Mouse (Mus musculus): ENCODE results near the gene Vps13c. TPM values are rescaled to one million over a fixed set of nuclear protein-coding genes. Genes with fewer than 3 reads are reported as not detected.

Gene Vps13c
- total RNA-seq, 2 experiments from 2014 or later, result 23.6 to 24.1 TPM

- DNase-seq, result no peak
- intact Hi-C loops (cut with DNase I), result loop anchor here (2.0 kb wide), 2 partner anchors 47 to 117 kb away; partner anchors contain the start of gene C2cd4b
Measured at GRCm38 (mm10) chr9:67875337-67875736, 35.1 kb downstream of the Vps13c start.

DNA sequence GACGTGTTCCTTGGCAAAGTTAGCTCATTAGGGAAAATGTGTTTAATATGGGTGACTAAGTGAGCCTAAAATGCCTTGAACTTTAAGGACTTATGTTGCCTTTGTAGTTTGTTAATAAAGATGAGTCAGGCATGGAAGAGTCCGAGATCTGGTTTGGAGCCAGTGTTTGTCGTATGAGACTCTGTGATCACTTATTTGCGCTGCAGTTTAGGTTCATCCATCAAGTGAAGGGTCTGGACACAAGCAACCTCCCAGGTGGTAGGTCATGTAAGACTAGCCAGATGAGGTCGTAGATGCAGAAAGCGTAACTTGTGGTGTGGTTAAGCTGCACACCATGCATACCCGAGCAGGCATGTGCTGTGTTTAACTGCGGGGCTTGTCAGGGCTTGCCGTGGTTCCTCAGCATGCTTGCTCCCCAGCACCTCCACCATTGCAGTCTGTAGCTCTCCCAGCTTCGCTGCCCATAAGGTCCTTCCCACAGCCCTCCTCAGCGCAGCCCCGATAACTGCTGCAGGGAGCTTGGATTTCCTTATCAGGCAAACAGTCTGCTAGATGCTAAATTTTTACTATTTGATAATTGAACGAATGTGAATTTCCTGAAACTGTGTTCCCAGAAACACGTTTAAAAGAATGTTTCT is 37.0 kb downstream of the Vps13c start:
- no peak for DNase-seq
- intact Hi-C loops (cut with DNase I), result no loop called here

- DNase-seq, result no peak
- intact Hi-C loops (cut with DNase I), result no loop called here
Measured at GRCm38 (mm10) chr9:67878197-67878769, 38.1 kb downstream of the Vps13c start.

GRCm38 (mm10) chr9:67883349-67883984 is 43.3 kb downstream of the Vps13c start:
- intact Hi-C loops (cut with DNase I), result no loop called here
- DNase-seq, result no peak

DNA sequence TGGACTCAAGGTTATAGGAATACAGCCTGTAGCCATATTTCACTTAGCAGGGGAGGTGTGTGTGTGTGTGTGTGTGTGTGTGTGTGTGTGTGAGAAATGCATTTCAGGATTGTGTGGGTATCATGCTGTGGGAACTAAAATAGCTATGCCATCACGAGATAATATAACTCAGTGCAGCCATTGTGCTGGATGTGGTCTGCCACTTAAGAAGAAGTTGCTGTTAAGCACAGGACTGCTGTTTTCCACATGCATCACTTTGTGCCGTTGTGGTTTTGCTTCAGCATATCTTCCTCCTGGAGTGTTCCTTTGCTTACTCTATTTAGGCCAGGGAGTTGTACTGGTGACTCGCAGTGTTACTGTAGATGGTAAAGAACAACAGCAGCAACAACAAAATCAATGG is 43.9 kb downstream of the Vps13c start:
- intact Hi-C loops (cut with DNase I), result no loop called here

DNA sequence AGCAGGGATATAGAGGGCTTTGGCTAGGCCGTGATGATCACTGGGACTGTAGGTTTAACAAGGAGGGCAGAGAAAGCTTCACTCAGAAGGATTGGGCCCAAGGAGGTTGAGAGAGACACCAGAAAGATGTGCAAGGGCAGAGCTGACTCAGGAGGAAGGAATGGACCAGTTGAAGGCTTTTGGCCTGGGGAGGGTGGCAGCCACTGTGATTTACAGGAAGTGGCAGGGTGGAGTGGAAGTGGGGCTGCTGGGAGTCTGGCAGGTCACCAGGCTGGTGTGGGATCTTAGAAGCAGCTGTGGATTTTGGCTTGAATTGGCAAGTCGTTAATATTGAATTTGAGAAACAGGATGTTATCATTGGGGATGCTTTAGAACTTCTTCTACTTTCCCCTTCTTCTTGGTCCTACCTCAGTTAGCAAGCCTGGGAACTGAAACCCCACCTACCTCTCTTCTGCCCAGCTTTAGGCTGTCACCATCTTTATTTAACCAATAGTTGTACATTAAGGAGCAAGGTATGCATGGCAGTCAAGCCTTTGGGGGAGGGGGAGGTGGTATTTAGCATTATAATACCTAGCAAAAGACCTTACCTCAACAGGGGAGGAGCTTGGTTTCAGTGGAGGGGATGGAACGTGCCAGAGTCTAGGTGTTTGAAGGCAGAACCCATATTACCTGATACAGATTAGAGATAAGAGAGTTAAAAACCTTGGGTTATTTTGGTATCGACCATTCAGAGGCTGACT is 47.0 kb downstream of the Vps13c start:
- intact Hi-C loops (cut with DNase I), result no loop called here
- peak; percentile 40 to 58 for DNase-seq

More for the DNA sequence above, 43.9 kb downstream of the Vps13c start:
- DNase-seq, result no peak

DNA sequence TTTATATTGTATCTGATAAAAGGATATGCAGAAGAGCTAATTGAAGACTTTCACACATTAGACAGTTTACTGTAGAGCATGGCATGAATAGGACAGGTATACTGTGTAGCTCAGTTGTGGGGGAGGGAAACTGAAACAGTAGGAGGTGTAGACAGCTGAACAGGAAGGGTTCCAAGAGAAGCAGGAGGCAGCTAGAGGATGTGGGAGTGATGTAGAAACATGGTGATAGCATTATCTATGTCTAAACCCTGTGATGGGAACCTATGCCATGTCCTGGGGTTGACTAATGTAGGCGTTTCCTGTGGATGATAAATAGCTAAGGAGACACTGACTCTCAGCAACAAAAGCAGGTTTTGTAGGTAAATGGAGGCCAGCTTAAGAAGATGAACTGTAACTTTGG is 53.3 kb downstream of the Vps13c start:
- DNase-seq, result no peak
- intact Hi-C loops (cut with DNase I), result no loop called here

DNA sequence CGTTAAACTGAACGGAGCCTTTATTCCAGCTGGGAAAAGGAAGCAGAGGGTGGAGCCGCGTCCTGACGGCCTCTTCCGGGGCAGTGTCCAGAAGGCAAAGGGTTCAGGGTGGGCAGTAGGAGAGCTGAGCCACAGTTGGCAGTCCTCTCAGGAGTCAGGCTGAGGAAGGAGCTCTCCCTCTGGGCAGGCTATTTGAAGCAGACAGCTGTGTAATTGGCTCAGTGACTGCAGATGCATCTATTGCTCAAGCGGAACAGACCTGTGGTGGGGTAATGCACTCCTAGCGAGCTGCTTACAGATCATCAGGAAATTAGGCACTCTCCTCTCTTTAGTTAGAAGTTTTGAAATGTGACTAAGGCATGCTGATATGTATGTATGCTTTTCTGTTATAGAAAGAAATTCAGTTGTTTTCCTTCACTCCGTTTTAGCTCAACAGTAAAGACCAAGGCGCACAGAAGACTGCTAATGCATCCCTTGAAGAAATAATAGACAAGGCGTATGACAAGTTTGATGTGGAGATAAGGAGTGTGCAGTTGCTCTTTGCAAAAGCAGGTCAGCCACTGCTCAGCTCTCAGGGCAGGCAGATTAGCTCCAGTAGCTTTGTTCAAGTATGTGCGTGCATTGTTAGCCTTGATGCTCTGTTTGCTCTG is 56.6 kb downstream of the Vps13c start:
- intact Hi-C loops (cut with DNase I), result no loop called here
- DNase-seq, result no peak

DNA sequence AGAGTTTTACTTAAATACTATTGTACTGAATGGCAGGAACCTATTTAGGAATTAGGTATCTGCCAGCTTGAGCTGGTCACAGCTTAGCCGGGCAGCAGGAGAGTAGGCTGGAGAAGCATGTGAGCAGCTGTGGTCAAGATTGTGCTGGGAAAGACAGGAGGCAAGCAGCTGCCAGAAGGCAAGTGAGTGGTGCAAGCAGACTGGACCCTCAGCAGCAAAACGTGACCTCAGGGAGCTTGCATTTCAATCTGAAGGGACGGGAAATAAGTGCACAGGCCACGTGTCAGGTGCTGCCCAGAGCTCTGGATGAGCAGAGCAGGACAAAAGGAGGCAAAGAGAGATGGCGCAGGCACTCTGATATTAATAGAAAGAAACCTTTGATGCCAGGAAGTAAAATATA is 60.2 kb downstream of the Vps13c start:
- intact Hi-C loops (cut with DNase I), result no loop called here
- no peak for DNase-seq

DNA sequence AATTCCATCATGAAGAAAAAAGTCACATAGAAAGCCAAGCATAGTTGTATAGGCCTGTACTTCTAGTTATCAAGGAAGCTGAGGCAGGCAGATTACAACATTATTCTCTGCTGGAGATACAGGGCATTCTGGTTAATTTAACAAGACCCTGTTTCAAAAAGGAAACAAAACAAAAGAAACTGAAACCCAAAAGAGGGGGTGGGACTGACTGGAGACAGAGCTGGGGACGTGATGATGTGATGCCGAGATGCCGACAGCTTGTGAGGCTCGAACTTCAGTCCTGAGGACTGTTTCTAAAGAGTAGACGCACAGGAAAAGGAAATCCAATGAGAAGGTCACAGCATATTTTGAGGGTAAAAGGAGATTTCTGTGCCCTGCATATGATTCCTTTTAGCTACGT is 64.2 kb downstream of the Vps13c start:
- intact Hi-C loops (cut with DNase I), result no loop called here
- DNase-seq, result no peak

DNA sequence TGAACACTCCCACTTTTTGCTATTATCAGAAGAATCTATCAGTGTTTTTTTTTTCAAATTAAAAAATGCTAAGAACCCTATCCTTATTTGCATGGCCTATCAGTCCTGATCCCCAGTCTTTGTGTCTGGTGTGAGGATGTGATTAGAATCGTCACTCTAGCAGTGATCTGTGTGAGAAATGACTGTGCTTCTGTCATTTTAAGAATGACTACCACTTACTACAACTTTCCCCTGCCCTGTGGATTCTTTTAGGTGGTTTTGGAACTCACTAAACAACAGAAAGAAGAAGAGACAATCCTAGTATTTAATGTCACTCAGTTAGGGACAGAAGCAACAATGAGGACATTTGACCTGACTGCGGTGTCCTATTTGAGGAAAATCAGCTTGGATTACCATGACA is 65.3 kb downstream of the Vps13c start:
- intact Hi-C loops (cut with DNase I), result no loop called here
- no peak for DNase-seq

DNA sequence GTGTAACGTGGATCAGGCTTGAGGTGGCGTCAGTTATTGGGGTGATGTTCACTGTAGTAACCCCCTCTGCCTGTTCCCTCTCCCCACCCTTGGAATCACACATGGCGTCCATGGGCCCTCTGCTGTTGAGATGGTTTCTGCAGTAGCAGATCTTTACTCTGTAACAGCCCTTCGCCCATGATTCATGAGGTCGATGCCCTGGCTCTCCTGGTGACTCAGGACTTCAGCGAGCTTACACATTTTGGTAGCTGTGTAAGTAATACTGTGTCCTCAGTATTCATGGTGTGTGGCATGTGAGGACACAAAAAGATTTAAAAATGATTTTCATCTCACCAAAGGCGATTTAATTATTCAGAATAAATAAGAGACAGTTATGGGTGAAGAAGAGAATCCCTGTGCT is 74.5 kb downstream of the Vps13c start:
- DNase-seq, result no peak
- intact Hi-C loops (cut with DNase I), result no loop called here

- no peak for DNase-seq
- intact Hi-C loops (cut with DNase I), result no loop called here
Measured at GRCm38 (mm10) chr9:67922350-67922749, 82.2 kb downstream of the Vps13c start.

DNA sequence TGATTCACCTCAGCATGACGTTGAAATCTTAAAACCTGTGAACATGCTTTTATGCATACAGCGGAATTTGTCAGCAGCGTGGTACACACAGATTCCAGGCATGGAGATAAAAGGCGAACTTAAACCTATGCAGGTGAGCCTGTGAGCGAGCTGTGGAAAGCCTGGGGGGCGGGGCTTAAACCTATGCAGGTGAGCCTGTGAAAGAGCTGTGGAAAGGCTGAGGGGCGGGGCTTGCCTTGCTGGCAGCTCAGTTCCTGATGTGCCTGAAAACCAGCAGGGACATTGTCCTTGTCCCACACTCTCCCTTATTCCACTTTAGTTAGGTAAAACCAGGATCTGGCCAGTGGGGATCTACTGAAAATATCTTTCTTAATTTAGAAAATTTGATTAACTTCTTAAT is 90.4 kb downstream of the Vps13c start:
- DNase-seq, result no peak
- intact Hi-C loops (cut with DNase I), result no loop called here

- intact Hi-C loops (cut with DNase I), result no loop called here
Measured at GRCm38 (mm10) chr9:67937286-67937685, 97.1 kb downstream of the Vps13c start.

GRCm38 (mm10) chr9:67955466-67956010 is 115.3 kb downstream of the Vps13c start:
- no peak for DNase-seq
- intact Hi-C loops (cut with DNase I), result no loop called here

More at GRCm38 (mm10) chr9:67937286-67937685, 97.1 kb downstream of the Vps13c start:
- DNase-seq, result no peak

DNA sequence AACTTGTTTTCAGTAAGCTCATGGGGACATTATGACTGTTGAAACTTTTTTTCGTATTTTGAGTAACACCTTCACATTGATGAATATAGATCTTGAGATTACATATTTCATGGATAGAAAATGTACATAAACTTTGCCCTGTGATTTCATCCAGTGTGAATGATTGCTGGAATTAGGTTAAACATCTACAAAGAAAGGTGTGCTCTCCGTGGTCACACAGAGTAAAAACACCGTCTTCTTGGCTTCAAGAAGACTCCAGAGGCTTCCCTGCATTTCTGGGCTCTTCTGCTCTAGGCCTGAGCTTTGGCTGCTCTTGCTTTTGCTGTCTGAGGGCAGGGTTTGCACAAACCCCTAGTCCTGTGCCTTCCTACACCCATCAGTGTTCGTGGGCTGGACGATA is 121.8 kb downstream of the Vps13c start:
- intact Hi-C loops (cut with DNase I), result no loop called here

GRCm38 (mm10) chr9:67965889-67966288 is 125.7 kb downstream of the Vps13c start:
- intact Hi-C loops (cut with DNase I), result no loop called here
- DNase-seq, result no peak

More for the DNA sequence above, 121.8 kb downstream of the Vps13c start:
- DNase-seq, result no peak

DNA sequence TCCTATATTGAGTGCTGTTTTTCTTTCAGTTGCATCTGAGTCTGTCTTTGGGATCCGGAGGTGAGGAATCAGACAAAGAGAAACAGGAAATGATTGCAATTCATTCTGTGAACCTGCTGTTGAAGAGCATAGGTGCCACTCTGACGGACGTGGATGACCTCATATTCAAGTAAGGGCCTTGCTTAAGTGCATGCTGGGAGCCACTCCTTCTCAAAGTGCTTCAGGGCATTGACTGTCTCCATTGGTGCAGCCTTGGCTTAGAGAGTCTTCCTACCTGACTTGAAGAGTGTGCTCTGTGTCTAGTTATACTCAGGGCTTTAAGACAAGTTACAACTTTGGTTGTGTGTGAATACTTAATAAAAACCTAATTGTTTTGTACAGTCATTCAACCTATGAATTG is 126.8 kb downstream of the Vps13c start:
- intact Hi-C loops (cut with DNase I), result no loop called here
- DNase-seq, result no peak

DNA sequence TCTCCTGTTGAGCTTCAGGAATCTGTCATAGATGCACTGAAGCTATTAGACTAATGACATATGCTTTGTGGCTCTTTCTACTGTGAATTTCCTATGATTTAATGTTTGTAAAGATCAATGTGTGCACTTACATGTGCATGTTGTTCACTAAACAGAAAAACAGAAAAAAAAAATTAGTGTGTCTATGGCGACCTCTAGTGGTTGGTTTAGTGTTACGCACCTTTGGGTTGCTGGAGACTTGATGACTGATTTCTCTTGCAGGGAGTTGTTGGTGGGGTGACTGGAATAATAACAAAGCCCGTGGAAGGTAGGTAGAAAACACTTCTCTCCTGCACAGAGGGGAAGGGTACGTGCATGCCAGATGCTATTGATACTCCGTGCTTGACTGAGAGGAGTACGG is 133.3 kb downstream of the Vps13c start:
- intact Hi-C loops (cut with DNase I), result loop anchor here (2.0 to 10.0 kb wide), 2 partner anchors 215 to 279 kb away; partner anchors contain the start of gene C2cd4b
- no peak for DNase-seq
